Mouse (Mus musculus) kidney, adult 2 months (tissue): ENCODE data around the gene Tbc1d24.

Source experiments
- CTCF ChIP-seq: fragments of 200-500 bp; conservative IDR thresholded peaks from 2 replicates; pipeline ENCODE4 v1.5.1; 2011; ENCODE audit warnings: low read depth, mild to moderate bottlenecking, control low read depth, low read length, moderate library complexity, mixed read lengths; ENCODE audit not compliant: insufficient read depth, insufficient read length
- POLR2A ChIP-seq: fragments of 200-500 bp; IDR thresholded peaks from one replicate; pipeline ENCODE4 v1.6.1; 2011; ENCODE audit warnings: low read depth, low read length, control low read depth

DNA sequence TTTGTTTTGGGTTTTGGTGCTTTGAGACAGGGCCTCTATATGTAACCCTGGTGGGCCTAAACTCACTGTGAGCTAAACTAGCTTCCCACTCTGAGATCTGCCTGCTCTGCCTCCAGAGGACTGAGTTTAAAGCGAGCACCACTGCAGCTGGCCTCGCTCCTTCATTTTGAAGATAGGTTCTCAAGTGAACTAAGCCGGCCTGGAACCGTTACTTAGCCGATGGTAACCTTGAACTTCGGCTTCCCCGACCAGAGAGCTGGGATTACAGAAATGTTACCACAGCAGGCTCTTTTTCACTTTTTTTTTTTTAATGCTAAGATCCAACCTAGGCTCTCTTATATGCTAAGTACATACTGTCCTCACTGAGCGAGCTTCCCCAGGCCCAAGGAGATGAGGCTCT is 12.1 kb downstream of the Tbc1d24 start:
- TF ChIP-seq CTCF (no peak), POLR2A (no peak)
